Mouse (Mus musculus) C2C12 (cell line): ENCODE data around the gene Lrrc75b.

ENCODE experiments used
- CTCF ChIP-seq: IDR thresholded peaks from one replicate; pipeline ENCODE4 v1.5.1; 2011; ENCODE audit not compliant: control insufficient read depth, insufficient read depth, insufficient read length
- FOSL1 ChIP-seq: IDR thresholded peaks from one replicate; pipeline ENCODE4 v1.8.0; 2011; ENCODE audit warnings: mild to moderate bottlenecking, low read length; ENCODE audit not compliant: poor library complexity, insufficient read depth, severe bottlenecking
- MYOD1 ChIP-seq: IDR thresholded peaks from one replicate; pipeline ENCODE4 v1.6.1; 2011; ENCODE audit warnings: low read depth; ENCODE audit not compliant: control insufficient read depth, insufficient read length
- USF1 ChIP-seq: IDR thresholded peaks from one replicate; pipeline ENCODE4 v1.6.1; 2011; ENCODE audit warnings: low read depth, mild to moderate bottlenecking, control low read depth, moderate library complexity

DNA sequence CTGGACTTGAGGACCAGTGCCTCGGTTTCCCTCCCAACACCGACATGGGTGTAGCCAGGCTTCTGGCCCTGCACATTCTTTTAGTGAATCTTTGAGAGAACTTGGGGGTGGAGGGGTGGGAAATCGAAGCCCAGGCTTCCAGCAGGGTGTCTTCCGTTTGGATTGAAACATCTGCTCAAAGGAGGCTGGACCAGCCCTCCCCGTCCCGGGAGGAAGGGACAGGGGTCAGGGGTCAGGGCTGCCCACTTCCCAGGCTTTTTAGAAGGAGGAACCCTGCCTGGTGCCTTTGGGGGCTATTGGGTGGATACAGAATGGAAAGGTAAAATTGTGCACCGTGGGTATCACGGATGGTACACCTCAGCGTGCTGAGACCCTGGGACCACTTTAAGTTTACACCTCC, 11.8 kb upstream of the Lrrc75b start:
- TF ChIP-seq CTCF (no peak), MYOD1 (no peak), USF1 (no peak), FOSL1 (no peak)
